Mouse (Mus musculus) stomach, embryonic 15.5 days (tissue): ENCODE measurements around the gene Cfap157. TPM values are rescaled to one million over a fixed set of nuclear protein-coding genes. Genes with fewer than 3 reads are reported as not detected.
A peak's percentile ranks its signal among the peaks of the same experiment; 100 is the strongest.

Source experiments
- ATAC-seq: fragments of 200-750 bp; cut with Nextera tagmentation; 2 replicates; pipeline ENCODE4 v1.8.0; 2017; ENCODE audit warnings: low read depth, moderate number of reproducible peaks, moderate TSS enrichment; ENCODE audit not compliant: insufficient read depth, low FRiP score
- H3K27ac ChIP-seq: fragments of 300-500 bp; sonication (generic); 2 replicates; pipeline ENCODE4 v1.5.1; 2015; ENCODE audit warnings: mild to moderate bottlenecking, inconsistent platforms
- H3K27me3 ChIP-seq: fragments of 300-500 bp; sonication (generic); replicated peaks from 2 replicates; pipeline ENCODE4 v1.6.1; 2015; ENCODE audit warnings: inconsistent platforms
- H3K36me3 ChIP-seq: fragments of 300-500 bp; sonication (generic); 2 replicates; pipeline ENCODE4 v1.6.1; 2015; ENCODE audit warnings: inconsistent platforms
- H3K4me1 ChIP-seq: fragments of 300-500 bp; sonication (generic); 2 replicates; pipeline ENCODE4 v1.6.1; 2015; ENCODE audit warnings: inconsistent platforms
- H3K4me2 ChIP-seq: fragments of 300-500 bp; sonication (generic); 2 replicates; pipeline ENCODE4 v1.6.1; 2015; ENCODE audit warnings: mild to moderate bottlenecking, inconsistent platforms
- H3K4me3 ChIP-seq: fragments of 300-500 bp; sonication (generic); replicated peaks from 2 replicates; pipeline ENCODE4 v1.5.1; 2015; ENCODE audit warnings: inconsistent platforms
- H3K9ac ChIP-seq: fragments of 300-500 bp; sonication (generic); 2 replicates; pipeline ENCODE4 v1.6.1; 2015; ENCODE audit warnings: inconsistent platforms
- H3K9me3 ChIP-seq: fragments of 300-500 bp; sonication (generic); 2 replicates; pipeline ENCODE4 v1.6.1; 2016; ENCODE audit warnings: inconsistent platforms
- WGBS: fragments of 180-500 bp; shearing (Covaris S2); methylation state at CpG from one replicate; pipeline ENCODE4 v1.1.7; 2015; 5-methylcytosine and 5-hydroxymethylcytosine counted together
- polyA plus RNA-seq: library from polyadenylated mRNA; unstranded; fragments of >200 nt; fragmentation: Nextera tagmentation; extraction: Ambion mirVana; gene quantifications from 2 replicates; pipeline ENCODE4 v1.2.1, GENCODE M21; 2015

The Cfap157 gene
- polyA plus RNA-seq, 1 experiment from 2014 or later, result 0.62 TPM

DNA sequence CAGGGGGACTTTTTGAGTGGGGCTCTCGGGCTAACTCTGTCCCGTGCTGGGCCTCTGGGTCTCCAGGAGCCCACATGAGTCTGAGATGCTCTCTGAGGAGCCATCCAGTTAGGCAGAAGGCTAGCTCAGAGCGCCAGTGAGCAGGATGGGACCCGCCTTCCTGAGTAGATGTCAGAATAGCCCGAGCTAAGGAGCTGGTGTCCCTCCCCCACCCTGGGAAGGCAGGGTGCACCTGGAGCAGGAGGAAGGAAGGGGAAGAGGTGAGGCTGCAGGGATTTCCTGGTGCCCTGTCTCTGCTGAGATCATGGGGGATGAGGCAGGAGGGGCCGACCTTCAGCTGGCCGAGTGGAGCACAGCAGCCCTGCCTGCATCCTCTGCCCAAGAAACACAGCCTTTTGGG, 55.8 kb downstream of the Cfap157 start:
- Histone ChIP-seq H3K27ac (peak overlapping the region; percentile 35; the same call in 1 of the 2 replicates), H3K4me1 (peaks cover 36% of the 10 kb centered on the region), H3K9ac (no peak overlapping the region; the same call in 1 of the 2 replicates)

DNA sequence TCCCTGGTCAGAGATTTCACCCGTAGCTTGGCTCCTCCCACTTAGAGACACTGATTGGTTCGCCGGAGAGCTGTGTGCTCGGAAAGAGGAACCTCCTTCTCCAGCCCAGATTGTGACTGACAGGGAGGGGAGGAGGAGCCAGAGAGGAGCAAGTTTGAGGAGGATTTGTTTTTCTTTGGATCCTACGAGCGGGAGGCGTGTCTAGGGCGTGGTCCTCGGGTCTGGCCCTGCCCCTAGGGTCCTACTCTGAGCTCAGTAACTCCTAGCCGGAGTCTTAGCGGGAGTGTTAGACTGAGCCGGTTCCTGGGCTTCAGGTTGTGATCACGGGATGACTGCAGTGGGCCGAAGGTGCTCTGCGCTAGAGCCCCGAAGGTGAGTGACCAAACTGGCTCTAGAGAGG, 56.8 kb downstream of the Cfap157 start:
- no peaks in the 10 kb centered on the region for H3K27me3 ChIP-seq
- H3K4me2 ChIP-seq, result peak overlapping the region; percentile 68
- no peaks in the 10 kb centered on the region for H3K9me3 ChIP-seq
- H3K9ac ChIP-seq, result no peak overlapping the region
- no peaks in the 10 kb centered on the region for H3K36me3 ChIP-seq
- WGBS, result 1% methylated on average over 16 of the region's 16 CpGs
- H3K27ac ChIP-seq, result peak overlapping the region; percentile 63
- peak overlapping the region; percentile 44 for H3K4me3 ChIP-seq
- ATAC-seq, result peak; percentile 97
- peaks cover 33% of the 10 kb centered on the region for H3K4me1 ChIP-seq

More for the DNA sequence above, 55.8 kb downstream of the Cfap157 start:
- Histone ChIP-seq H3K36me3 (no peaks in the 10 kb centered on the region), H3K4me2 (peak overlapping the region; percentile 68), H3K9me3 (no peaks in the 10 kb centered on the region), H3K27me3 (no peaks in the 10 kb centered on the region), H3K4me3 (peak overlapping the region; percentile 44)
- ATAC-seq, result no peak
- WGBS, result 44% methylated on average over 7 of the region's 7 CpGs

Other genes with a start within 250 kb of the Cfap157 start
- 11.2 and 13.0 TPM in 2 replicates for gene Fam102a, start 249.1 kb downstream of the Cfap157 start, polyA plus RNA-seq
- 109 and 112 TPM in 2 replicates for gene Dpm2, start 213.6 kb downstream of the Cfap157 start, polyA plus RNA-seq
- gene Pip5kl1, start 209.6 kb downstream of the Cfap157 start, polyA plus RNA-seq, result 0.36 and 0.61 TPM in 2 replicates
- 0.09 and 0.12 TPM in 2 replicates for gene 9430097D07Rik, start 208.7 kb downstream of the Cfap157 start, polyA plus RNA-seq
- gene St6galnac4, start 197.3 kb downstream of the Cfap157 start, polyA plus RNA-seq, result 18.3 and 20.3 TPM in 2 replicates
- gene St6galnac6, start 184.7 kb downstream of the Cfap157 start, polyA plus RNA-seq, result 17.4 and 19.7 TPM in 2 replicates
- 21.8 and 22.1 TPM in 2 replicates for gene Ak1, start 162.7 kb downstream of the Cfap157 start, polyA plus RNA-seq
- 59.6 and 65.3 TPM in 2 replicates for gene Eng, start 137.8 kb downstream of the Cfap157 start, polyA plus RNA-seq
- 33.8 and 34.1 TPM in 2 replicates for gene Fpgs, start 80.3 kb downstream of the Cfap157 start, polyA plus RNA-seq
- 89.8 and 91.4 TPM in 2 replicates for gene Cdk9, start 71.4 kb downstream of the Cfap157 start, polyA plus RNA-seq
- gene Sh2d3c, start 63.4 kb downstream of the Cfap157 start, polyA plus RNA-seq, result 26.2 and 28.6 TPM in 2 replicates
- 0.27 and 0.45 TPM in 2 replicates for gene 6330409D20Rik, start 43.4 kb downstream of the Cfap157 start, polyA plus RNA-seq
- 63.8 and 68.5 TPM in 2 replicates for gene Tor2a, start 27.2 kb downstream of the Cfap157 start, polyA plus RNA-seq
- 0.23 and 0.41 TPM in 2 replicates for gene Ttc16, start 8.8 kb downstream of the Cfap157 start, polyA plus RNA-seq
- gene Ptrh1, start 8.6 kb downstream of the Cfap157 start, polyA plus RNA-seq, result 4.4 TPM in 2 replicates
- 20.0 and 21.4 TPM in 2 replicates for gene Stxbp1, start 62.8 kb upstream of the Cfap157 start, polyA plus RNA-seq
- gene Fam129b, start 91.7 kb upstream of the Cfap157 start, polyA plus RNA-seq, result 67.1 and 73.6 TPM in 2 replicates
- gene Rpl12, start 177.1 kb upstream of the Cfap157 start, polyA plus RNA-seq, result 152 and 172 TPM in 2 replicates
- gene Lrsam1, start 177.2 kb upstream of the Cfap157 start, polyA plus RNA-seq, result 8.8 and 10.1 TPM in 2 replicates
- gene Slc2a8, start 197.7 kb upstream of the Cfap157 start, polyA plus RNA-seq, result 16.9 and 18.2 TPM in 2 replicates